Mouse (Mus musculus): ENCODE measurements around the gene Slitrk4. TPM values are rescaled to one million over a fixed set of nuclear protein-coding genes. Genes with fewer than 3 reads are reported as not detected.

The Slitrk4 gene
- polyA plus RNA-seq (2014; fragmentation: Illumina TruSeq; extraction: RNeasy Lipid Tissue Mini Kit (QIAGEN cat#74804); ENCODE audit: low read depth, low replicate concordance) = 1.3 TPM

DNA sequence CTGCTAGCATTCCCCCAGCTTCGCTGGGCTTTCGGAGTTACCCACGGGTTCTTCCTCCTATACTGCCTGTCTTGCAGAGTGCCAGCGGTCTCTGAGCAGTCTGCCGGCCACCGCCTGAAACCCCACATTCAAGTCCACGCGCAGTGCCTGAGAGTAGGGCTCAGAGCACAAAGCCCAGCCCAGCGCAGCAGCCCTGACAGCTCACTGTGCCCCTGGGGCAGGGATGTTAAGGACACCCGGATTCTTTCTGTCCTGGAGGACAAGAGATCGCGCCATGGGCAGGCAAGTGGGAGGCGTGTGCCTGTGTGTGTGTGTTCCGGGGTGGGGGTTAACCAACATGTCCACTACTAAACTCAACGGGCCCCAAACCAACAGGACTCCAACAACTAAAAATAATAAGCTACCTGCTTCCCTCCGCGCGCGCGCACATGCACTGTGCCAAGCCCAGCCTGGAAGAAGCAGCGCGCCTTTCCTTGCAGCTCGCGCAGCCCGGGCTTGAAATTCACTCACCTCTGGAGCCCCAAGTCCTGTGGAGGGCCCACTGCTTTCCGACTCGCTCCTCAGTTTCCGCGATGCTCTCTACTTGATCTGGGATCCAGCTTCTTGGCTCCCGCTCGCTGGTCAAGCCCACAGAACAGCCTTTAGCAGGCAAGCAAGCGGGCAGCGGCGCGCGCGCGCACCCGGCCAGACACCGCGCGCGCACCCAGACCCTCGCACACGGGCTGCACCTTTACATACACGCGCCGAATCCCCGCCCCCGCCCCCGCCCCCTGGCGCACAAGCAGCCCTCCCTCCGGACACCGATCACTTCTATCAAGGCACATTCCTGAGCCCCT is at the start of gene Slitrk4:
Gene Slitrk4 (minus strand): TSS at position 707 of the 836 bp plus-strand sequence.

Other genes with a start within 250 kb of the Slitrk4 start
- not detected for gene Gm6760, start 124.8 kb downstream of the Slitrk4 start, polyA plus RNA-seq (2014; fragmentation: Illumina TruSeq; extraction: RNeasy Lipid Tissue Mini Kit (QIAGEN cat#74804); ENCODE audit: low read depth, low replicate concordance)
- gene 3830417A13Rik, start 103.4 kb downstream of the Slitrk4 start, polyA plus RNA-seq (2014; fragmentation: Illumina TruSeq; extraction: RNeasy Lipid Tissue Mini Kit (QIAGEN cat#74804); ENCODE audit: low read depth, low replicate concordance) = not detected